Mouse (Mus musculus) midbrain, postnatal 0 days (tissue): ENCODE data around the gene BC024978. TPM values are rescaled to one million over a fixed set of nuclear protein-coding genes. Genes with fewer than 3 reads are reported as not detected.
A peak's percentile ranks its signal among the peaks of the same experiment; 100 is the strongest.

ENCODE experiments used
- ATAC-seq: fragments of 200-750 bp; cut with Nextera tagmentation; 2 replicates; pipeline ENCODE4 v1.8.0; 2017; ENCODE audit warnings: moderate number of reproducible peaks, mild to moderate bottlenecking, moderate TSS enrichment, moderate library complexity; ENCODE audit not compliant: low FRiP score
- DNase-seq: peaks from one replicate; pipeline ENCODE4 v3.0.0-alpha.2; 2015; ENCODE audit warnings: low spot score
- H3K27ac ChIP-seq: fragments of 300-500 bp; sonication (generic); 2 replicates; pipeline ENCODE4 v1.5.1; 2014; ENCODE audit warnings: low read depth, mild to moderate bottlenecking, low read length, mixed read lengths
- H3K27me3 ChIP-seq: fragments of 300-500 bp; sonication (generic); 2 replicates; pipeline ENCODE4 v1.6.1; 2014; ENCODE audit warnings: low read length, control low read depth, mixed read lengths; ENCODE audit not compliant: insufficient read depth
- H3K36me3 ChIP-seq: fragments of 300-500 bp; sonication (generic); 2 replicates; pipeline ENCODE4 v1.6.1; 2014; ENCODE audit warnings: low read length, control low read depth, mixed read lengths; ENCODE audit not compliant: insufficient read depth
- H3K4me1 ChIP-seq: fragments of 300-500 bp; sonication (generic); 2 replicates; pipeline ENCODE4 v1.6.1; 2014; ENCODE audit warnings: mild to moderate bottlenecking, control low read depth, antibody characterized with exemption, low read length, mixed read lengths; ENCODE audit not compliant: insufficient read depth
- H3K4me2 ChIP-seq: fragments of 300-500 bp; sonication (generic); 2 replicates; pipeline ENCODE4 v1.6.1; 2014; ENCODE audit warnings: low read depth, mild to moderate bottlenecking, low read length, mixed read lengths; ENCODE audit not compliant: poor library complexity, severe bottlenecking
- H3K4me3 ChIP-seq: fragments of 300-500 bp; sonication (generic); 2 replicates; pipeline ENCODE4 v1.5.1; 2014; ENCODE audit warnings: low read depth, mild to moderate bottlenecking, low read length, moderate library complexity
- H3K9ac ChIP-seq: fragments of 300-500 bp; sonication (generic); replicated peaks from 2 replicates; pipeline ENCODE4 v1.6.1; 2014; ENCODE audit warnings: mild to moderate bottlenecking, low read length, moderate library complexity, mixed read lengths; ENCODE audit not compliant: poor library complexity, severe bottlenecking
- H3K9me3 ChIP-seq: fragments of 300-500 bp; sonication (generic); 2 replicates; pipeline ENCODE4 v1.6.1; 2016; ENCODE audit warnings: low read length, control low read depth
- CTCF ChIP-seq: IDR thresholded peaks from 2 replicates; pipeline ENCODE4 v1.5.1; 2016; ENCODE audit warnings: antibody characterized with exemption, mild to moderate bottlenecking
- WGBS: fragments of 180-500 bp; shearing (Covaris S2); extraction: QIAGEN DNeasy Blood & Tissue Kit; methylation state at CpG from one replicate; pipeline ENCODE4 v1.1.7; 2014; 5-methylcytosine and 5-hydroxymethylcytosine counted together
- polyA plus RNA-seq: library from polyadenylated mRNA; unstranded; fragments of >200 nt; fragmentation: Nextera tagmentation; extraction: Ambion mirVana; gene quantifications from 2 replicates; pipeline ENCODE4 v1.2.1, GENCODE M21; 2015
- total RNA-seq: library from RNA; depleted of rRNA; stranded (reverse); fragments of >200 nt; gene quantifications from 2 replicates; pipeline ENCODE4 v1.2.3, GENCODE M21; 2014

BC024978 gene
- total and polyA plus RNA-seq, 2 experiments from 2014 or later, result 2.8 to 8.7 TPM

DNA sequence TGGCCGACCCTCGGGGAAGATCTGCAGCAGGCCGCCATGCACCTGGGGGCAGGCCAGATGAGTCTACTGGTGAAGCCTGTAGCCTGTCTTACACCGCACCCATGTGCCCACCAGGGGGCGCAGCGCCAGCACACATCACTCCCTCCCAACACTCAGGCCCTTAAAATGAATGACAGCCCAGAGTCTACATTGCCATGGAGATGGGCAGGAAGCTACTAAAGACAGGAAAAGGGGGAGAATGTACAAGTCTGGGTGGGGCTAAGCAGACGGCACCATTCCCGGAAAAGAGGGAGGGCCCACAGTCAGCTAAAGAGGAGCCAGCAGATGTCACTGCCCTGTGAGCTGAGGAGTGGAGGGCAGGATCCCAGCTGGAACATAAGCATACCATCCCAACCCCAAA, 35.7 kb upstream of the BC024978 start:
- WGBS, result 20% methylated on average over 8 of the region's 8 CpGs
- H3K27ac ChIP-seq, result 0 out of 2 replicates have a peak overlapping the region, but pooled peaks have one; percentile 18
- H3K4me3 ChIP-seq, result no peak overlapping the region
- H3K4me1 ChIP-seq, result peaks cover 22% of the 10 kb centered on the region
- peak; percentile 89 for ATAC-seq
- TF ChIP-seq CTCF, result peak; percentile 99
- no peak overlapping the region for H3K4me2 ChIP-seq
- peaks cover 25% of the 10 kb centered on the region for H3K36me3 ChIP-seq
- H3K27me3 ChIP-seq, result no peaks in the 10 kb centered on the region
- no peaks in the 10 kb centered on the region for H3K9me3 ChIP-seq
- no peak overlapping the region for H3K9ac ChIP-seq
- DNase-seq, result peak; percentile 94

DNA sequence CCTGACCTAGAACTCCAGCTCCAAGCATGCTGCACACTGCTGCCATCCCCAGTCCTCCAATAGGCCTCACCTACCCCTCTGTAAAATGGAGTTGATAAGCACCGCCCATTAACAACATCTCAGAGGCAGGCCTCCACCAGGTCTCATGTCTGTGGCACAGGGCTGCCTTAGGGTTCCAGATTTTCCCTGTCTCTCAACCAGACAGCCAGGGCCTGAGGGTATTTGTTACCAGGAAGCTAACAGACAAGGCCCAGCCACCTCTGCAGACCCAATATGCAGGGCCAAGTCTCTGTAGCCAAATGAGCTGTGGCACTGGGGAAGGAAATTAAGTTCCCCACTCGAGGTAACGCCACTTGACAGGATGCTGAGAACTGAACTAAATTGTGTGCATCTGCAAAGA, 34.7 kb upstream of the BC024978 start:
- H3K27ac ChIP-seq, result no peak overlapping the region
- H3K4me1 ChIP-seq, result peaks cover 29% of the 10 kb centered on the region
- peaks cover 25% of the 10 kb centered on the region for H3K36me3 ChIP-seq
- H3K4me3 ChIP-seq, result no peak overlapping the region
- H3K4me2 ChIP-seq, result no peak overlapping the region
- ATAC-seq, result no peak
- no peak overlapping the region for H3K9ac ChIP-seq
- 93% methylated on average over 3 of the region's 3 CpGs for WGBS
- no peak for DNase-seq
- H3K27me3 ChIP-seq, result no peaks in the 10 kb centered on the region
- H3K9me3 ChIP-seq, result no peaks in the 10 kb centered on the region
- TF ChIP-seq CTCF, result no peak

DNA sequence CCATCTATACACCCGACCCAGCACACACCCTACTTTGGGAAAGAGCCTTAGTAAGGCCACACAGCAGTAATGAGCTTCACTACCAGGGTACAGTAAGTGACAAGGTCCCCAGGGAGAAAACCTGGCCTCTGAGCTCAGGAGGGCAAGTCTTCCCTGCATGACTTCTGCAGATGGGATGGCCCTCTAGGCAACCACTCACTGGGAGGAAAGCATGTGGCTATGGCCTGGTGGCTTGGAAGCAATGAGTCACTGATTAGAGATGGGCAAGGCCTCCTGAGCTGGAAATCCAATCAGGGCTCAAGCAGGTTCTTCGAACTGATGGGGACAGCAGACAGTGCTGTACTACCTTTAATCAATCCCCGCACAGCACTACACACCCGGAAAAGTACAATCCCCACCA, 33.8 kb upstream of the BC024978 start:
- Histone ChIP-seq H3K9ac (no peak overlapping the region), H3K4me2 (no peak overlapping the region), H3K4me1 (peaks cover 29% of the 10 kb centered on the region), H3K36me3 (peaks cover 25% of the 10 kb centered on the region), H3K27me3 (no peaks in the 10 kb centered on the region), H3K27ac (no peak overlapping the region), H3K9me3 (no peaks in the 10 kb centered on the region), H3K4me3 (no peak overlapping the region)
- ATAC-seq (no peak), DNase-seq (no peak)
- 92% methylated on average over 4 of the region's 4 CpGs for WGBS
- no peak for TF ChIP-seq CTCF

DNA sequence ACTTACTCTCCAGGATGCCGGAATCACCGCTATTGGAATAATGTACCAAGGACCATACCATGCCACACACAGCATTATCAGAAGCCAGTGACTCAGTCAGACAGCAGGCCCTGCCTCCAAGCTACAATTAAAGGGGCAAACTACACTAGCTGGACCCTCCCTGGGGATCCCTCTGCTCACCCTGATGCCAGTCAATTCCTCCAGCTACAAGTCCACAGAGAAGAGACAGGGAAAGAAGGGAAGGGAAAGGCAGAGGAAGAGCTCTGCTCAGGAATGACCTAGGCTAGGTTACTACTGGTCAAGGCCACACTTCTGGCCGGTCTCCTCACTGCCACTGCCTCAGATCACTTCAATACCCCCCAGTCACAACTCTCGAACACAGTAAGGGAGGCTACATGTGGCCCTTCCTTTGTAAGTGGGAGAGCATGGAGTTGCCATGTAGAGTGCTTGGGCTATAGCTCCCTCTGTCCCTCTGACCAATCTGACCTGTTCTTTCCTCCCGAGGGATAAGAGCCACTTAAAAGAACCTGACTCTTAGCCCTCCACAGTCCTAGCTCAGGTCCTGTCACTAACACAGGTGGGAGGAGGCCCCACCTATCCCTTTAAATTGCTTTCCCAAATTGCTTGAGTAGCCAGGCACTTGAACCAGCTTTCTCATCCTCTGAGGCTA, 32.7 kb upstream of the BC024978 start:
- H3K27me3 ChIP-seq, result no peaks in the 10 kb centered on the region
- H3K27ac ChIP-seq, result no peak overlapping the region
- H3K4me1 ChIP-seq, result peaks cover 29% of the 10 kb centered on the region
- 79% methylated on average over 5 of the region's 5 CpGs for WGBS
- TF ChIP-seq CTCF, result no peak
- DNase-seq (no peak), ATAC-seq (no peak)
- no peaks in the 10 kb centered on the region for H3K9me3 ChIP-seq
- peaks cover 20% of the 10 kb centered on the region for H3K36me3 ChIP-seq
- peak overlapping the region; percentile 69 for H3K4me2 ChIP-seq
- H3K9ac ChIP-seq, result peak overlapping the region; percentile 29; the same call in 1 of the 2 replicates
- H3K4me3 ChIP-seq, result 0 out of 2 replicates have a peak overlapping the region, but pooled peaks have one; percentile 12

DNA sequence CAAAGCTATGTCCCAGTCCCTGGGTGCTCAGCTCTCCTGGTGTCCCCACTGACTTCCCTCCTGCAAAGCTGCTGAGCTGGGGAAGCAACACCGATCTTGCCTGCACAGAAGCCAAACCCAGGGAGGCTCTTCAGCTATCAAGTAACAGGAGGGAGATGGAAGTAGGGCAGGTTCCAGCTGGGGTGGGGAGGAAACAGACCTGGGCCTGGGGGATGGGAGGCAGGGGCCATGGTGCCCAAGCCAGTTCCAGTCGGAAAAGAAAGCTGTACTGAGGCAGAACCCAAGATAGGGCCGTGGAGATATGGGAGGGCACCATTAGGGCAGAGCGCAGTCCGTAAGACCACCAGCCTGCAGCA, 32.2 kb upstream of the BC024978 start:
- peak overlapping the region; percentile 12; the same call in 1 of the 2 replicates for H3K4me3 ChIP-seq

DNA sequence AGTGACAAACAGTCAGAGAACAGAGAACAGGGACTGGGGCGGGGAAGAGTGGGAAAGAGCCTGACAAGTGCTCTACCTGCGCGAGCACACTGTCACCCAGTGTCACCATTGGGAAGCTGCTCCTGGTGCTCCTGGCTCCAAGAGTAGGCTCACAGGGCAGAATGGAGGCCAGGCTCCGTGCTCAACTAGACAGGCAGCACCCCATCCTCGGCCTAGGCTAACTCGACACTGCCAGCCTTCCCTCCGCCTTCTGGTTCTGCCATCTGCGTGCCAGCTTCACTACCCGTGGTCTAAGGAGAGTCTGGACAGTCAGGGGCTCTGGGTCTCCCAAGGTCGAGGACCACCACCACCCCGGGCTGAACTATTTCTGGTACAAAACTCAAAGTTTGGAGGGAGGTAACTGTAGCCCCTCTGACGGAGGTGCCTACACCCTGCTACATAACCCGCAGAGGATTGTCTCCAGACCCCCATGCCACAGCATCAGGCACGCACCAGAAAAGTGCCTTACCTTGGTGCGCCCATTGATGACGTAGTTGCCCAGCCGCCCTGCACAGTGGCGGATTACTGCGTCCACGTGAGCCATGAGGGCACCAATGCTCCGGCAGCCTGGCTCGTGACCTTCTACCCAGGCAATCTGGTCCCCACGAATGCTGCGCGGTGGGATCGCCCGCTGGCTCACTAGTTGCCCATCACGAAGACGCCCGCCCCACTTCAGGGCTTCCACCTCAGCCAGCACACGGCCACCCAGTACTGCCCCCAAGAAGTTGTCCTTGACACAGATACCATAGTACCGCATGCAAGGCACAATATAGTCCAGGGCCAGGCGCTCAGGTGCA, 31.3 kb upstream of the BC024978 start:
- peak overlapping the region; percentile 29; the same call in 1 of the 2 replicates for H3K9ac ChIP-seq
- peaks cover 29% of the 10 kb centered on the region for H3K4me1 ChIP-seq
- H3K4me3 ChIP-seq, result peak overlapping the region; percentile 12
- H3K27me3 ChIP-seq, result no peaks in the 10 kb centered on the region
- no peaks in the 10 kb centered on the region for H3K9me3 ChIP-seq
- no peak for TF ChIP-seq CTCF
- DNase-seq, result no peak
- no peak overlapping the region for H3K27ac ChIP-seq
- H3K4me2 ChIP-seq, result peak overlapping the region; percentile 69
- no peak for ATAC-seq
- peaks cover 8% of the 10 kb centered on the region for H3K36me3 ChIP-seq
- 80% methylated on average over 33 of the region's 33 CpGs for WGBS

More for the DNA sequence above, 32.2 kb upstream of the BC024978 start:
- Histone ChIP-seq H3K9ac (peak overlapping the region; percentile 29; the same call in 1 of the 2 replicates), H3K9me3 (no peaks in the 10 kb centered on the region), H3K4me1 (peaks cover 29% of the 10 kb centered on the region), H3K27me3 (no peaks in the 10 kb centered on the region), H3K27ac (no peak overlapping the region), H3K4me2 (peak overlapping the region; percentile 69), H3K36me3 (peaks cover 14% of the 10 kb centered on the region)
- DNase-seq (no peak), ATAC-seq (no peak)
- TF ChIP-seq CTCF, result no peak
- 84% methylated on average over 5 of the region's 5 CpGs for WGBS
